Mouse (Mus musculus) lung, embryonic 14.5 days (tissue): ENCODE measurements around the gene Fam229b. TPM values are rescaled to one million over a fixed set of nuclear protein-coding genes. Genes with fewer than 3 reads are reported as not detected.

Experiments
- ATAC-seq: fragments of 200-750 bp; cut with Nextera tagmentation; 2 replicates; pipeline ENCODE4 v1.8.0; 2017; ENCODE audit warnings: mild to moderate bottlenecking, moderate TSS enrichment, moderate library complexity; ENCODE audit not compliant: insufficient read depth
- DNase-seq: peaks from one replicate; pipeline ENCODE4 v3.0.0-alpha.2; 2015
- H3K27ac ChIP-seq: fragments of 300-500 bp; sonication (generic); 2 replicates; pipeline ENCODE4 v1.5.1; 2014; ENCODE audit warnings: low read depth, mild to moderate bottlenecking, moderate library complexity
- H3K27me3 ChIP-seq: fragments of 300-500 bp; sonication (generic); 2 replicates; pipeline ENCODE4 v1.6.1; 2014; ENCODE audit warnings: low read length, control low read depth; ENCODE audit not compliant: insufficient read depth
- H3K36me3 ChIP-seq: fragments of 300-500 bp; sonication (generic); 2 replicates; pipeline ENCODE4 v1.6.1; 2014; ENCODE audit warnings: control low read depth; ENCODE audit not compliant: insufficient read depth
- H3K4me1 ChIP-seq: fragments of 300-500 bp; sonication (generic); 2 replicates; pipeline ENCODE4 v1.6.1; 2014; ENCODE audit warnings: antibody characterized with exemption, control low read depth; ENCODE audit not compliant: insufficient read depth
- H3K4me2 ChIP-seq: fragments of 300-500 bp; sonication (generic); 2 replicates; pipeline ENCODE4 v1.6.1; 2014; ENCODE audit warnings: mild to moderate bottlenecking
- H3K4me3 ChIP-seq: fragments of 300-500 bp; sonication (generic); 2 replicates; pipeline ENCODE4 v1.5.1; 2014; ENCODE audit warnings: low read depth, low read length
- H3K9ac ChIP-seq: fragments of 300-500 bp; sonication (generic); 2 replicates; pipeline ENCODE4 v1.6.1; 2014
- H3K9me3 ChIP-seq: fragments of 300-500 bp; sonication (generic); 2 replicates; pipeline ENCODE4 v1.6.1; 2016; ENCODE audit warnings: low read depth, low read length, control low read depth
- CTCF ChIP-seq: IDR thresholded peaks from 2 replicates; pipeline ENCODE4 v1.5.1; 2016; ENCODE audit warnings: antibody characterized with exemption, low read depth
- WGBS: fragments of 180-500 bp; shearing (Covaris S2); extraction: QIAGEN DNeasy Blood & Tissue Kit; methylation state at CpG from one replicate; pipeline ENCODE4 v1.1.7; 2014; 5-methylcytosine and 5-hydroxymethylcytosine counted together
- polyA plus RNA-seq: library from polyadenylated mRNA; unstranded; fragments of >200 nt; fragmentation: Nextera tagmentation; extraction: Ambion mirVana; gene quantifications from 2 replicates; pipeline ENCODE4 v1.2.1, GENCODE M21; 2014

The Fam229b gene
- polyA plus RNA-seq: 9.8 and 13.7 TPM in 2 replicates

GRCm38 (mm10) chr10:39133462-39134310 is at the start of gene Fam229b, which contains the start of gene Tube1:
Gene Fam229b, minus strand, starts transcription at chr10:39133914.
Gene Tube1, plus strand, starts transcription at chr10:39133976.
- ATAC-seq (peak; percentile 91), DNase-seq (peak; percentile 98)
- Histone ChIP-seq H3K9me3 (no peaks in the 10 kb centered on the region), H3K27ac (no peak within 1 kb of the TSS), H3K27me3 (no peaks in the 10 kb centered on the region), H3K9ac (peak within 1 kb of the TSS; percentile 78), H3K36me3 (peaks cover 13% of the 10 kb centered on the region), H3K4me1 (no peaks in the 10 kb centered on the region; the same call in 1 of the 2 replicates), H3K4me3 (peak within 1 kb of the TSS; percentile 73), H3K4me2 (peak within 1 kb of the TSS; percentile 81)
- no peak for TF ChIP-seq CTCF
- 4% methylated on average over 47 of the region's 47 CpGs for WGBS

- H3K9me3 ChIP-seq: no peaks in the 10 kb centered on the region
- TF ChIP-seq CTCF: no peak
- peak; percentile 14 for DNase-seq
- H3K9ac ChIP-seq: no peak overlapping the region
- H3K4me2 ChIP-seq: no peak overlapping the region
- H3K27ac ChIP-seq: no peak overlapping the region
- H3K4me1 ChIP-seq: peaks cover 20% of the 10 kb centered on the region
- no peaks in the 10 kb centered on the region for H3K36me3 ChIP-seq
- no peaks in the 10 kb centered on the region for H3K27me3 ChIP-seq
- H3K4me3 ChIP-seq: no peak overlapping the region
- 45% methylated on average over 5 of the region's 5 CpGs for WGBS
- ATAC-seq: no peak
Measured at GRCm38 (mm10) chr10:39176981-39177380, 43.3 kb upstream of the Fam229b start.

- 10% methylated on average over 13 of the region's 13 CpGs for WGBS
Measured at GRCm38 (mm10) chr10:39173077-39173476, 39.4 kb upstream of the Fam229b start.

GRCm38 (mm10) chr10:39172540-39172931 is 38.8 kb upstream of the Fam229b start:
- no peak for TF ChIP-seq CTCF
- WGBS: 66% methylated on average over 6 of the region's 6 CpGs
- Histone ChIP-seq H3K27ac (peak overlapping the region; percentile 88), H3K9me3 (no peaks in the 10 kb centered on the region), H3K36me3 (no peaks in the 10 kb centered on the region), H3K27me3 (no peaks in the 10 kb centered on the region), H3K9ac (no peak overlapping the region; the same call in 1 of the 2 replicates), H3K4me2 (peak overlapping the region; percentile 71), H3K4me1 (peaks cover 21% of the 10 kb centered on the region), H3K4me3 (0 out of 2 replicates have a peak overlapping the region, but pooled peaks have one; percentile 39)
- DNase-seq (no peak), ATAC-seq (no peak)

More at GRCm38 (mm10) chr10:39173077-39173476, 39.4 kb upstream of the Fam229b start:
- H3K36me3 ChIP-seq: no peaks in the 10 kb centered on the region
- H3K4me3 ChIP-seq: peak overlapping the region; percentile 39; the same call in 1 of the 2 replicates
- ATAC-seq (0 out of 2 replicates have a peak, but pooled peaks have one; percentile 11), DNase-seq (peak; percentile 90)
- no peak overlapping the region; the same call in 1 of the 2 replicates for H3K9ac ChIP-seq
- H3K4me1 ChIP-seq: peaks cover 21% of the 10 kb centered on the region
- H3K4me2 ChIP-seq: peak overlapping the region; percentile 71
- no peaks in the 10 kb centered on the region for H3K9me3 ChIP-seq
- no peaks in the 10 kb centered on the region for H3K27me3 ChIP-seq
- no peak for TF ChIP-seq CTCF
- H3K27ac ChIP-seq: peak overlapping the region; percentile 88

- Histone ChIP-seq H3K9ac (peak overlapping the region; percentile 30), H3K4me3 (peak overlapping the region; percentile 39), H3K36me3 (no peaks in the 10 kb centered on the region), H3K4me1 (peaks cover 21% of the 10 kb centered on the region), H3K9me3 (no peaks in the 10 kb centered on the region), H3K4me2 (peak overlapping the region; percentile 71), H3K27me3 (no peaks in the 10 kb centered on the region), H3K27ac (peak overlapping the region; percentile 88)
- DNase-seq (peak; percentile 97), ATAC-seq (peak; percentile 61)
- WGBS: 11% methylated on average over 26 of the region's 26 CpGs
- TF ChIP-seq CTCF: peak; percentile 85
Measured at GRCm38 (mm10) chr10:39171603-39172539, 38.2 kb upstream of the Fam229b start.

- no peaks in the 10 kb centered on the region for H3K9me3 ChIP-seq
- H3K4me2 ChIP-seq: peak overlapping the region; percentile 71
- peak overlapping the region; percentile 39 for H3K4me3 ChIP-seq
- H3K4me1 ChIP-seq: peaks cover 21% of the 10 kb centered on the region
- peak overlapping the region; percentile 30 for H3K9ac ChIP-seq
- WGBS: under 1% methylated on average over 19 of the region's 19 CpGs
- H3K36me3 ChIP-seq: no peaks in the 10 kb centered on the region
- peak overlapping the region; percentile 88 for H3K27ac ChIP-seq
- TF ChIP-seq CTCF: peak; percentile 96
- H3K27me3 ChIP-seq: no peaks in the 10 kb centered on the region
- DNase-seq (peak; percentile 96), ATAC-seq (peak; percentile 92)
Measured at GRCm38 (mm10) chr10:39171134-39171533, 37.4 kb upstream of the Fam229b start.
